Mouse (Mus musculus): Measurements from ENCODE around the gene Efna3. TPM values are rescaled to one million over a fixed set of nuclear protein-coding genes. Genes with fewer than 3 reads are reported as not detected.

Gene Efna3
- polyA plus RNA-seq, 1 experiment from 2014 or later: 15.8 TPM

DNA sequence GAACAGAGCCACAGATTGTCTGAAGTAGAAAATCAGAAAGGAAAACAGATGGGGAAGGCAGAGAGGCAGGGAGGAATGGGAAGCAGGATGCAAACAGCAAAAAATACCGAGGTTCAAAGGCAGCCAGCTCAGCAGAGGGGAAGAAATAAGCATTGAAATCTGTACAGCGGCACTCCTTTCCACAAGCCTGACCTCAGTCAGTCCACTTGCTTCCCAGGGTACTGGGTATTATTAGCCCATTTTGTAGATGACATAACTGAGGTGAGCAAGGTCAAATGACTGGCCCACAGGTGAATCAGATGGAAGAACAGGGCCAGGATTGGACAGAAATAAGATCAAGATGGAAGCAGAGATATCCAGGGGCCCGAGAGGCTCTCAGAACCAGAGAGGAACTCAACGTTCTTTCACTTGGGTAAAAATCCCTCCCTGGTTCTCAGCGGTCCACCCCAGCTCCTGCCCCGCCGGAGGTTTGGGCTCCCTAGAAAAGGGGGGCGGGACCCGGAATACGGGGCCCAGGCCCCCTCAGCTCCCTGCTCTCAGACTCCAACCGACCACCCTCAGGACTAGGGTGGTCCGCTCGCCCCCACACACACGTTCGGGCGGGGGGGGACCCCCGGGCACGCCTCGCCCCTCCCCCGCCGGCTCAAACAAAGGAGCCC, 14.4 kb upstream of the Efna3 start:
- no peak; the same call in 1 of the 2 replicates for ATAC-seq (ENCODE audit: insufficient number of reproducible peaks, insufficient read depth, low FRiP score, low TSS enrichment)
- Histone ChIP-seq H3K36me3 (peaks cover 27% of the 10 kb centered on the region), H3K27me3 (no peaks in the 10 kb centered on the region), H3K4me2 (replicated peaks) (peak overlapping the region; percentile 86), H3K27ac (peak overlapping the region; percentile 97), H3K9me3 (no peaks in the 10 kb centered on the region), H3K9ac (peak overlapping the region; percentile 97), H3K4me3 (peak overlapping the region; percentile 91), H3K4me1 (peaks cover 56% of the 10 kb centered on the region)
- WGBS: under 1% methylated on average over 21 of the region's 21 CpGs

DNA sequence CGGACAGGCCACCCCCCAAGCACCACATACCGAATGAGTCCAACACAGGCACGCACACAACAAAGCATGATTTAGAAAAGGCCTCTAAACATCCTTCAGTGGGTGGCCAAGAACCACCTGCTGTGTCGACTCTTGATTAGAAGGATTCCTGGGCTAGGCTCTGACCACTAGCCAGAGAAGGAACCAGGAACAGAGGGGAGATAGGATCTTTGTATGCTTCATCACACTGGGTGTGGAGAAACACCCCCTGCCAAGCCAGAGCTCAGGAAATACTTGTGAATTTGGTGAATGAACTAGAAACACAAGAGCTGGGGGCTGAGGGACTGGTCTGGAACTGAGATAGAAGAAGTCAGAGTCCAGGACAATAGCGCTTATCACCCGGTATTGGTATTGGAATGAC, 13.8 kb upstream of the Efna3 start:
- Histone ChIP-seq H3K4me1 (peaks cover 59% of the 10 kb centered on the region), H3K9ac (peak overlapping the region; percentile 97), H3K27ac (peak overlapping the region; percentile 97; the same call in 1 of the 2 replicates), H3K4me2 (replicated peaks) (peak overlapping the region; percentile 86), H3K4me3 (peak overlapping the region; percentile 91), H3K9me3 (no peaks in the 10 kb centered on the region), H3K27me3 (no peaks in the 10 kb centered on the region), H3K36me3 (peaks cover 24% of the 10 kb centered on the region)
- ATAC-seq (ENCODE audit: insufficient number of reproducible peaks, insufficient read depth, low FRiP score, low TSS enrichment): no peak
- WGBS: 8% methylated on average over 6 of the region's 6 CpGs

DNA sequence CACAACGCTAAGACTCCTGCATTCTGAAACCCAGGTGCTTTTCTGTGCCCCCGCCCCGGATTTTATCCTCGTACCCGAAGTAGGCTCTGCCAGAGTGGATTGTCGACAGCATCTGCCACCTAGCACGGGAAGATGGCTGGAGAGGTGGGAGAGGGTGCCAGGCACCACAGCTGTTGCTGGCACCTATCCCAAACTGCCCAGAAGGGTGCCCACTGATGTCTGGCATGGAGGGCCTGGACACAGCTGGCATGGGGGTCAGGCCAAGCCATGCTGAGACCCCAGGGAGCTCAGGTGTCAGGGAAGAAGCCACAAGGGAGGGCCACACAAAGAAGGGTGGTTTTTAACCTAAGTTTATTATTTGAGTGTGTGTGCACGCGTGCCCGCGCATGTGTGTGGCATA, 10.3 kb upstream of the Efna3 start:
- H3K4me2 ChIP-seq (replicated peaks): no peak overlapping the region
- 74% methylated on average over 11 of the region's 11 CpGs for WGBS
- ATAC-seq (ENCODE audit: insufficient number of reproducible peaks, insufficient read depth, low FRiP score, low TSS enrichment): no peak
- no peak overlapping the region for H3K4me3 ChIP-seq
- H3K9me3 ChIP-seq: no peaks in the 10 kb centered on the region
- no peaks in the 10 kb centered on the region for H3K27me3 ChIP-seq
- H3K27ac ChIP-seq: no peak overlapping the region; the same call in 1 of the 2 replicates
- H3K36me3 ChIP-seq: peaks cover 24% of the 10 kb centered on the region
- H3K4me1 ChIP-seq: peaks cover 36% of the 10 kb centered on the region
- no peak overlapping the region for H3K9ac ChIP-seq

DNA sequence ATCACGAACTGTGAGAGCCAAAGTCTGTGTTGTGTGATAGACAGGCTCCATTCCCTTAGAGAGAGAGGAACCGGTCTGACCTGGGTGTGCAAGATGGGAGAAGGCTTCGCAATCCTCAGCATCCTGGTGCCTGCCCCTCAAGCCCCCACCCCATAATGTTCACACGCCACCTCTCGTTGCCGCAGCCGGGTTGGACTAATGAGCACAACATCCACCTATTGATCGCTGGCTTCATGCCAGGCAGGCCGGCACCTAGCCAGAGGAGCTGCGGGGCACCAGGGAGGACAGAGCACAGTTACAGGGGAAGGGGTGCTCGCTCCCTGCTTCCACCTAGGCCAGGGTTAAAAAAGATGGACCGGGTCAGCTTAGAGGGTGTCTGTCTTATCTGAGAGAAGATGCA, 9.7 kb upstream of the Efna3 start:
- peaks cover 24% of the 10 kb centered on the region for H3K36me3 ChIP-seq
- 64% methylated on average over 12 of the region's 12 CpGs for WGBS
- no peak overlapping the region for H3K4me3 ChIP-seq
- peaks cover 36% of the 10 kb centered on the region for H3K4me1 ChIP-seq
- no peak overlapping the region for H3K4me2 ChIP-seq (replicated peaks)
- H3K27ac ChIP-seq: no peak overlapping the region
- H3K9ac ChIP-seq: no peak overlapping the region
- H3K9me3 ChIP-seq: no peaks in the 10 kb centered on the region
- H3K27me3 ChIP-seq: no peaks in the 10 kb centered on the region
- ATAC-seq (ENCODE audit: insufficient number of reproducible peaks, insufficient read depth, low FRiP score, low TSS enrichment): no peak

DNA sequence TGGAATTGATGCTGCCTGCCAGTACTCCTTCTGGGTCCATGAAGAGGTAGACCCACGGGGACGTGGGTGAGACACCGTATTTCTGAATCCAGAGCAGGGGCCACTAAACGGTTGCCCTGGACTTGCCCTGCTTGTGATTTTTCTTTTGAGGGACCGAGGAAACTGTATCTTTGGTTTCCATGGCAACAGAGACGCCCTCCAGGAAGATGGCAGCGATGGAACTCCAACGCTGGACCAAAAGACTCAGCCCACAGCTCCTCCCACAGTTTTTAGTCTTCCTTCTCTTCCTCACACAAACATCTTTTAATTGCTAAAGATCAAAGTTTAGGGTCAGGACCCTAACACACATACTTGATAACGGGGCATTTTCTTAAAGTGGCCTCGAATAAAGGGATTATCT, 9.2 kb upstream of the Efna3 start:
- H3K27ac ChIP-seq: no peak overlapping the region
- H3K9ac ChIP-seq: no peak overlapping the region
- no peak overlapping the region for H3K4me2 ChIP-seq (replicated peaks)
- no peaks in the 10 kb centered on the region for H3K27me3 ChIP-seq
- H3K36me3 ChIP-seq: peaks cover 24% of the 10 kb centered on the region
- no peak for ATAC-seq (ENCODE audit: insufficient number of reproducible peaks, insufficient read depth, low FRiP score, low TSS enrichment)
- WGBS: 38% methylated on average over 10 of the region's 10 CpGs
- no peaks in the 10 kb centered on the region for H3K9me3 ChIP-seq
- no peak overlapping the region for H3K4me3 ChIP-seq
- H3K4me1 ChIP-seq: peaks cover 36% of the 10 kb centered on the region

DNA sequence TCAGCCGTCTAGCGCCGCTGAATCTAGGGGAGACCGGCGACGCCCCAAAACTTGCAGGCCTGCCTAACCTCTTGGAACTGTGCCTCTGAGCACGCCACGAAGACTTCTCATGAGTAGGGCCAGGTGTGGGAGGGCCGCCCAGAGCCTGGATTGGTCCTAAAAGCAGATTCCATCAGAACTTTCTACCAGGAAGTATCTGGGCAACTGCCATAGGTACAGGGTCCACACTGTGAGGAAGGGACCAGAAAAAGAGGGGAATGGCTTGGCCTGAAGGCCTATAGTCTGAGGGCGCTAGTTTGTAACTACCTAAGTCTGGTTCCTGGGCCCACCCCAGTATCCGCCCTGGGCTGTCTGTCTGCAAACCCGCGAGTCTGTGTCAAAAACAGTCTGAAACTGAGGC, 8.8 kb upstream of the Efna3 start:
- Histone ChIP-seq H3K27me3 (no peaks in the 10 kb centered on the region), H3K4me2 (replicated peaks) (no peak overlapping the region), H3K27ac (no peak overlapping the region), H3K4me1 (peaks cover 31% of the 10 kb centered on the region), H3K9me3 (no peaks in the 10 kb centered on the region), H3K36me3 (peaks cover 24% of the 10 kb centered on the region), H3K4me3 (no peak overlapping the region), H3K9ac (no peak overlapping the region)
- no peak for ATAC-seq (ENCODE audit: insufficient number of reproducible peaks, insufficient read depth, low FRiP score, low TSS enrichment)
- WGBS: 64% methylated on average over 13 of the region's 13 CpGs

DNA sequence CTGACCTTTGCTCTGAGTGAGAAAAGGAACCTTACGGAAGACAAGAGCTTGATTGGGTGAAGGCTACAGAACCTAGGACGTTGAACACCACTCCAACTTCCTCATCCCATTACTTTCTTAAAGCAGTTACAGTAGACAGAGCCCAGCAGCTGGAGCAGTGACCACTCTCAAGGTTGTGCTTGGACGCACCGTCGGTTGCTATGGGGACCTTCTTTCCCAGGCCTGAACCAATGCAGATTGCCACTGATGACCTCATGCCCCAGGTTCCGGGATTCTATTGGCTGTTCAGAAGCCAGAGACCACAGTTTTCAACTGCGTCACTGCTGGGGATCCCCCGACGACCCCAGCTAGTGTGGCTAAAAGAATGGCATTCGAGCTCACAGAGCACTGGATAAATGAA, 8.2 kb upstream of the Efna3 start:
- 21% methylated on average over 10 of the region's 10 CpGs for WGBS
- Histone ChIP-seq H3K27ac (no peak overlapping the region), H3K36me3 (peaks cover 24% of the 10 kb centered on the region), H3K27me3 (no peaks in the 10 kb centered on the region), H3K4me1 (peaks cover 25% of the 10 kb centered on the region), H3K9me3 (no peaks in the 10 kb centered on the region), H3K4me3 (no peak overlapping the region), H3K9ac (no peak overlapping the region), H3K4me2 (replicated peaks) (no peak overlapping the region)
- no peak for ATAC-seq (ENCODE audit: insufficient number of reproducible peaks, insufficient read depth, low FRiP score, low TSS enrichment)

DNA sequence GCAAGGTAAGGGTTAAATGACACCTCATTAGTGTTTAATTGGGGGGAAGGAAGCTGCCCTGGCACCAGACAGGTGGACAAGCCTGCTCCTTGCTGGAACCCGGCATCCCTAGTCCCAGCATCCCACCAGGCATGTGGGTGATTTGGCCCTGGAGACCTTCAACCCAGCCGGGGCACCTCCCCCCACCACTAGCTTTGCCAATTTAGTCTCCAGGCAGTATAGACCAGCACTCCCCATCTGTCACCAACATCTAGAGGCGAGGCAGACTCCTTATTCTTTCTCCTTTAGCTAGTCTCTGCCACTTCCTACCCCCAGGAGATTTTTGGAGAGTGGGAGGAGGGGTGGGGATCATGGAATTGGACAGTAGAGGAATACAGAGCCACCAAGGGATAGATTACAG, 7.6 kb upstream of the Efna3 start:
- no peak overlapping the region for H3K4me3 ChIP-seq
- 55% methylated on average over 3 of the region's 3 CpGs for WGBS
- ATAC-seq (ENCODE audit: insufficient number of reproducible peaks, insufficient read depth, low FRiP score, low TSS enrichment): no peak
- H3K4me1 ChIP-seq: peaks cover 21% of the 10 kb centered on the region
- H3K9me3 ChIP-seq: no peaks in the 10 kb centered on the region
- H3K27ac ChIP-seq: no peak overlapping the region
- no peaks in the 10 kb centered on the region for H3K27me3 ChIP-seq
- H3K4me2 ChIP-seq (replicated peaks): no peak overlapping the region
- peaks cover 24% of the 10 kb centered on the region for H3K36me3 ChIP-seq
- H3K9ac ChIP-seq: no peak overlapping the region

DNA sequence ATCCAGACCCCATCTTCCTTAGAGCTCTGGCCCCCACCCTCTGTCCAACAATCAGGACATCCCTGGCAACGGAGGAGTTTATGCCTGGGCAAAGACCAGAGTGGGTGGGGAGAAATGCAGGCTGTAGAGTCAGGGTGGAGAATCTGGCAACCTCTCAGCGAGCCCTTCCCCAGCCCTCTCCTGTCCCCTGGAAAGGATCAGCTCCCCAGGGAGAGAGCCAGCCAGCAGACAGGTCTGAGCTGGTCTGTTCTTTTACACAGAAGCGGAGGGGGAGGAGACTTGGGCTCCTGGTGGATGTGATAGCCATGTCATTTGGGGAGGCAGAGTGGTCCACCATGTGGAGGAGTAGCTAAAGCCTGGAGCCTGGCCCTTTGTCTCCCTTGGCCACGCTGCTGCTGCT, 5.9 kb upstream of the Efna3 start:
- Histone ChIP-seq H3K9ac (no peak overlapping the region), H3K9me3 (no peaks in the 10 kb centered on the region), H3K36me3 (peaks cover 7% of the 10 kb centered on the region), H3K4me3 (no peak overlapping the region), H3K27ac (no peak overlapping the region), H3K4me1 (peaks cover 18% of the 10 kb centered on the region), H3K4me2 (replicated peaks) (no peak overlapping the region), H3K27me3 (no peaks in the 10 kb centered on the region)
- peak; percentile 18; the same call in 1 of the 2 replicates for ATAC-seq (ENCODE audit: insufficient number of reproducible peaks, insufficient read depth, low FRiP score, low TSS enrichment)
- WGBS: 17% methylated on average over 4 of the region's 4 CpGs

DNA sequence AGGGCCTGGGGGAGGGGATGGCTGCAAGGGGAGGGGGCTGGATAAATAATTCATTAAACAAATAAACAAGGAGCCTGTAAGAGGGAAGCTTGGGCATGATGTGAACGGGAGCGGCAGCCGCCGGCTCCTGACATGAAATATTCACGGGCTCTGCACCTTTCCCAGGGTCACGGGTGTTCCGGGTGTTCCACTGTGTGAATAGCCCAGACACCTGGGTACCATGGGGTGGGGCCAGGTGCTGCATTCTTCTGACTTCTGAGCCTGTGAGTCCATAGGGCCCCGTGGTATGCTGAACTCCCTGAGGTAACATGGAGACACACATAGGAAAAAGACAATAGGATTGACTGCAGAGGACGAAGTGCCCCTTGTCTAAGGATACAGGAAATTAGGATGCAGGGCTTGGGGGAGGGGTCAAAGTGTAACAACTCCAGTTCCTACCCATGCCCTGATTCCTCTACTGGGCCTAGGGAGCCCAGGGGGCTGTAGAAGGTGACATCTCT, 4.7 kb upstream of the Efna3 start:
- H3K4me1 ChIP-seq: peaks cover 11% of the 10 kb centered on the region
- H3K4me3 ChIP-seq: no peak overlapping the region
- no peak overlapping the region for H3K9ac ChIP-seq
- no peaks in the 10 kb centered on the region for H3K27me3 ChIP-seq
- H3K27ac ChIP-seq: no peak overlapping the region
- H3K4me2 ChIP-seq (replicated peaks): no peak overlapping the region
- no peaks in the 10 kb centered on the region for H3K36me3 ChIP-seq
- ATAC-seq (ENCODE audit: insufficient number of reproducible peaks, insufficient read depth, low FRiP score, low TSS enrichment): no peak
- 37% methylated on average over 9 of the region's 9 CpGs for WGBS
- no peaks in the 10 kb centered on the region for H3K9me3 ChIP-seq

DNA sequence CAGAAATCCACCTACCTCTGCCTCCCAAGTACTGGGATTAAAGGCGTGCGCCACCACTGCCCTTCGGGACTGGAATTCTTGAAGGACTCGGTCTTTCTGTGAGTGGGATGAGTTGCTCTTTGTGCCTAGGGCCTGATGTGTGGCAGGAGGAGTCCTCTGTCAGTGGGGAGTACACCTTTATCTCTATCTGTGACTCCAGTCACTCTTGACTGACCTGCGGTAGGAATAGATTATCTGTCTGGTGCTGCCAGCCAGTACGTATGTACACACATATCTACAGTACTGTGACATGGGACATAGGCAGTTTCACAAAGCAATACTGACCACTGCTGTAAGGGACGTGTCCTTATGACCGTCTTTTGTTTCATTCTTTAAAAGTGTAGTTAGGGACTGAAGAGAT, 3.1 kb upstream of the Efna3 start:
- no peak overlapping the region for H3K27ac ChIP-seq
- no peaks in the 10 kb centered on the region for H3K9me3 ChIP-seq
- H3K4me3 ChIP-seq: no peak overlapping the region
- H3K36me3 ChIP-seq: no peaks in the 10 kb centered on the region
- ATAC-seq (ENCODE audit: insufficient number of reproducible peaks, insufficient read depth, low FRiP score, low TSS enrichment): no peak
- H3K4me2 ChIP-seq (replicated peaks): no peak overlapping the region
- H3K27me3 ChIP-seq: peaks cover 14% of the 10 kb centered on the region
- H3K4me1 ChIP-seq: peaks cover 13% of the 10 kb centered on the region
- H3K9ac ChIP-seq: no peak overlapping the region
- WGBS: 92% methylated on average over 8 of the region's 8 CpGs

DNA sequence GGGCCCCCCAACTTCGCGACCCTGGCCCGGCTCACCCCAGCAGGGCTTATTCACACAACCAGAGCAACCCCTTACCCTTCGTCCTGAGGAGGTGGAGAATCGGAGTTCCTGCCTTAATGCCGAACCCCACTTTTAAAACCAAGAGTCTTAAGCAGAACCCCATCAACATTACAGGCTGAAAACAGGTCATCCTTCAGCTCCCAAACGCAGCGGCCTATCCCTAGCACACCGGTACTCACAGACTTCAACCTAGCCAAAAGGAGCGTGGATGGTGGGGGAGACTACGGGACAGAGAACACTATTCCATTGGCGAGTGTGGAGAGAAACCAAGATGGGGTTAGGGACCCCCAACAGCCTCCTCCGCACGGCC, 649 bp downstream of the Efna3 start:
- Histone ChIP-seq H3K9ac (peak overlapping the region; percentile 71), H3K36me3 (no peaks in the 10 kb centered on the region), H3K4me1 (peaks cover 43% of the 10 kb centered on the region), H3K9me3 (no peaks in the 10 kb centered on the region), H3K27me3 (peaks cover 50% of the 10 kb centered on the region), H3K27ac (no peak overlapping the region), H3K4me3 (peak overlapping the region; percentile 68), H3K4me2 (replicated peaks) (peak overlapping the region; percentile 96)
- ATAC-seq (ENCODE audit: insufficient number of reproducible peaks, insufficient read depth, low FRiP score, low TSS enrichment): no peak
- WGBS: under 1% methylated on average over 14 of the region's 14 CpGs
